Mouse (Mus musculus) left cerebral cortex, adult 18-20 months (tissue): ENCODE data around the gene Hnrnpa3. TPM values are rescaled to one million over a fixed set of nuclear protein-coding genes. Genes with fewer than 3 reads are reported as not detected.

Source experiments
- DNase-seq, 2 experiments: peaks; one replicate each; pipeline ENCODE4 v3.0.0; 2021 to 2022; ENCODE audit warnings: low spot score in 2 of 2, mixed read lengths in 1 of 2
- microRNA-seq, 2 experiments: library from miRNA; unstranded; fragments of <30 nt; microRNA quantifications; one replicate each; pipeline ENCODE4 v1.2.0; 2021
- total RNA-seq, 2 experiments: library from RNA; stranded (reverse); gene quantifications; 2 replicates each; pipeline ENCODE4 v1.2.3; 2021

Hnrnpa3 gene
- total RNA-seq, 2 experiments from 2014 or later = 268 to 300 TPM

- no peak for DNase-seq
Observed at GRCm38 (mm10) chr2:75701822-75702587, 42.9 kb downstream of the Hnrnpa3 start.

DNA sequence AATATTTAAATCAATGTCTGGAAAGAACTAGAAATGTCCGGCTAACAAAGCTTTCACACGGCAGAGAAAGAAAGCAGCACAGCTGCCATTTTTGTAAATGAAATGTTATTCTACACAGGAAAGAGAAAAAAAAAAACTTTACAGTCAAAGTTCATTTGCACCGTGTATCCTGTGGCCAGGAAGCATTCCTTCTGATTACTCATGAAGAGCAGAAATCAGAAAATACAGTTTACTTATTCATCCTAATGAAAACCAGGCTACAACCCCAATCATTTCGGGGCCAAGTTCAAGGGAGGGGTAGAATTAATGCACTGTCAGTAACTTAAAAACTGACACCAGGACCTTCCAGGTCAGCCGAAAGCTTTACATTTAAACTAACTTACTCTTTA, 43.5 kb downstream of the Hnrnpa3 start:
- no peak for DNase-seq

GRCm38 (mm10) chr2:75703375-75704181, 44.5 kb downstream of the Hnrnpa3 start:
- DNase-seq = peak; percentile 49 to 59

GRCm38 (mm10) chr2:75704234-75705161, 45.4 kb downstream of the Hnrnpa3 start, which contains the start of gene Nfe2l2:
Gene Nfe2l2, minus strand, starts transcription at chr2:75704641.
- peak; percentile 72 to 75 for DNase-seq

GRCm38 (mm10) chr2:75705162-75705752, 46.2 kb downstream of the Hnrnpa3 start:
- DNase-seq = no peak

GRCm38 (mm10) chr2:75706435-75706834, 47.4 kb downstream of the Hnrnpa3 start:
- DNase-seq = no peak

GRCm38 (mm10) chr2:75707420-75707819, 48.4 kb downstream of the Hnrnpa3 start:
- DNase-seq = no peak

DNA sequence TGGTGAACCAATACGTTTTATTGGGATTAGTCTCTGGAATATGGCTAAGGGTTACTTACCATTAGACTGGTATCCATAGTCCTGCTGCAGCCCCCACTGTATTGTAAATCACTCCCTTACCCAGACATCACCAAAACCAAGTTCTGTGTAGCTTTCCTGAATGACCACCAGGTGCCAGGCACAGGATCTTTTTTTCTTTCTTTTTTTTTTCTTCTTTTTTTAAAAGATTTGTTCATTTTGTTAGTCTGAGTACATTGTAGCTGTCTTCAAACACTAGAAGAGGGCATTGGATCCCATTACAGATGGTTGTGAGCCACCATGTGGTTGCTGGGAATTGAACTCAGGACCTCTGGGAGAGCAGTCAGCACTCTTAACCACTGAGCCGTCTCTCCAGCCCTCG, 54.0 kb downstream of the Hnrnpa3 start:
- no peak for DNase-seq

- DNase-seq = no peak
Observed at GRCm38 (mm10) chr2:75714766-75715165, 55.7 kb downstream of the Hnrnpa3 start.

GRCm38 (mm10) chr2:75716046-75717016, 57.3 kb downstream of the Hnrnpa3 start:
- DNase-seq = no peak

Small RNA genes within 50 kb of the gene (microRNA-seq; reads per million reads assigned to microRNA genes)
- gene Gm24574 = 0 to 0.25 reads per million in 2 experiments

Other genes with a start within 250 kb of the Hnrnpa3 start
- gene Nfe2l2, start 45.4 kb downstream of the Hnrnpa3 start, total RNA-seq = 10 to 100 TPM; 14.7 TPM
- 10 to 100 TPM; 35.7 to 39.7 TPM for gene Agps, start 172.9 kb downstream of the Hnrnpa3 start, total RNA-seq